Mouse (Mus musculus) G1E (cell line): ENCODE data around the gene Astn1.

ENCODE experiments used
- CTCF ChIP-seq: IDR thresholded peaks from 2 replicates; pipeline ENCODE4 v1.5.1; 2012; ENCODE audit warnings: low read depth, low read length, inconsistent platforms, mixed read lengths
- GATA1 ChIP-seq: IDR thresholded peaks from 2 replicates; pipeline ENCODE4 v1.6.1; 2012; ENCODE audit warnings: borderline replicate concordance, low read length, inconsistent platforms, mixed read lengths
- POLR2AphosphoS5 ChIP-seq: IDR thresholded peaks from 2 replicates; pipeline ENCODE4 v1.6.1; 2012; ENCODE audit warnings: low read depth, low read length, inconsistent platforms; ENCODE audit not compliant: insufficient replicate concordance
- TAL1 ChIP-seq: conservative IDR thresholded peaks from 2 replicates; pipeline ENCODE4 v1.6.1; 2012; ENCODE audit warnings: low read depth, low read length, inconsistent platforms, mixed read lengths

DNA sequence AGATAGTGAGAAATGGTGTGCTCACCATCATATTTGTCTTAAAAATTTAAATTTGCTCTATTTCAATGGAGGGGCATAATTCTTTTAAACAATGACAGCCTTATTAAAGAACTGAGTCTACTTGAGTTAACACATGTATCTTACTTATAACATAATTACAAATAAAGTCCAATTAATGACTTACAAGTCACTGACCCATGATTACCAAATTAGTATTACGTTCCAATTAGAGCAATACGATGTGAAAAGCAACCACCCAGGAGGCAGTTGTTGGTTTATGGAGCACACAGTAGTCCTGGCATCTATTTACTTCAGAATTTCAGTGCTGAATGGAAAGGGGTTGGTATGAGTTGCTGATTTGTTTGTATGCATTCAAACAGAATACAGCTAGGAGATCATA, 237.4 kb downstream of the Astn1 start:
- TF ChIP-seq CTCF (no peak), GATA1 (no peak), POLR2AphosphoS5 (no peak), TAL1 (no peak)
